Comparison of ENCODE assay signal across 24 mouse cellular contexts in the genomic region with DNA sequence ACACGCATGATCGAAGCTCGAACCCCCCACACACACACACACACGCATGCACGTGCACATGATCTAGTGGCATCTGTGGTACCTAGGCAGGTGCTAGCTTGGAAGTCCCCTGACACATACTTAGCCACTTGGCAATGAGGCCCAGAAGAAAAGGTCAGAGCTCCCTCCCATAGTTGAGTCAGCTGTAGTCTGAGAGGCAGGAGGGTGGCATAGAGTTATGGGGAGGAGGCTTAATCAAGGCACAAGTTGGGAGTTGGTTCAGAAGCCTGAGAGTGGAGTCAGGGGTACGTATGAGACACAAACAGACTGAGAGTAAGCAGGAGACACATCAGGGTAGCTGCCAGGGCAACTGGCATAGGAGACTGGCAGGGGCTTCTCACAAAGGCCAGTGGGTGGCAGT.
"Had no signal": no experiment of that assay in that cellular context is flagged by ENCODE, and none has a peak within 500 bp of the region (broad histone marks: within the 10 kb centered on the region; RNA-seq: fewer than 3 reads in every experiment).

No protein-coding gene starts in this region.

- H3K27ac ChIP-seq: limb, embryonic 12.5 days; limb, embryonic 15.5 days; liver, embryonic 14.5 days; stomach, postnatal 0 days had no signal

- H3K4me1 ChIP-seq: limb, embryonic 12.5 days; limb, embryonic 15.5 days; megakaryocyte, embryonic 14.5 days had no signal

- H3K9ac ChIP-seq: limb, embryonic 12.5 days; limb, embryonic 15.5 days; liver, embryonic 14.5 days; liver, postnatal 0 days; lung, embryonic 14.5 days; neural tube, embryonic 13.5 days had no signal

- H3K36me3 ChIP-seq: limb, embryonic 12.5 days; limb, embryonic 15.5 days; midbrain, embryonic 10.5 days; neural tube, embryonic 13.5 days had no signal

- ATAC-seq: intestine, embryonic 16.5 days; liver, postnatal 0 days; lung, postnatal 0 days had no signal

- H3K4me2 ChIP-seq: limb, embryonic 12.5 days; limb, embryonic 15.5 days; liver, embryonic 11.5 days; lung, embryonic 14.5 days; neural tube, embryonic 13.5 days had no signal

- H3K9me3 ChIP-seq: limb, embryonic 15.5 days; midbrain, embryonic 10.5 days; neural tube, embryonic 13.5 days had no signal

- DNase-seq: kidney, adult 18-20 months; kidney, adult 9 months; kidney, postnatal 14 days; kidney, postnatal 4 days; left cerebral cortex, postnatal 4 days; liver, postnatal 0 days; lung, embryonic 14.5 days; lung, postnatal 36 days; midbrain, embryonic 14.5 days; right cerebral cortex, adult 18-20 months; right cerebral cortex, postnatal 14 days; right cerebral cortex, postnatal 4 days; thymus, adult 18-20 months; thymus, postnatal 36 days had no signal

- H3K4me3 ChIP-seq: limb, embryonic 12.5 days; limb, embryonic 15.5 days; megakaryocyte, embryonic 14.5 days; midbrain, embryonic 10.5 days; neural tube, embryonic 13.5 days had no signal

- H3K27me3 ChIP-seq: limb, embryonic 12.5 days; limb, embryonic 15.5 days; neural tube, embryonic 13.5 days had no signal
